Mouse (Mus musculus): ENCODE data around the gene Ctnnal1. TPM values are rescaled to one million over a fixed set of nuclear protein-coding genes. Genes with fewer than 3 reads are reported as not detected.
"Not testable (repeated sequence)": the region's sequence is repeated elsewhere in the genome, so short reads cannot be mapped to it uniquely, and the experiment has no call there.

The Ctnnal1 gene
- polyA plus RNA-seq, 1 experiment from 2014 or later = 25.1 TPM

DNA sequence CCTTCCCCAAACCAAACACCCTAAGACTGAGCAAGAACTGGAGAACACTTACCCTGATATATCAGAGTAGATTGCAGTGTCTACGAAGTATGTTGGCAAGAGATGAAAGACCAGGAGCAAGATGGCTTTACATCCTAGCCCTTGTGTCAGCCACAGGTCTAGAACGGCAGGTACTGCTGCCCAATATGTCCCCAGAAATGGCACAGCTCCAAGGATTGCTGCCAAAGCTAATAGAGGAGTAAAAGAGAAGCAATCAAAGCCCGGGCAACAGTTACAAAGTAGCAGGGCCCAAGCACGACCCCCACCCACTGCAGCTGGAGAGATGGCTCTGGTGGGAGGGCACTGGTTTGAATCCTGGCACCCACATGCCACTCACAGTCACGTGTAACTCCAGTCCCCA is 23.5 kb upstream of the Ctnnal1 start:
- 77% methylated on average over 5 of the region's 5 CpGs for WGBS
- ATAC-seq (ENCODE audit: low read depth) = no peak

GRCm38 (mm10) chr4:56886286-56886979 is 21.4 kb upstream of the Ctnnal1 start:
- H3K36me3 ChIP-seq = peaks cover 41% of the 10 kb centered on the region
- no peak overlapping the region for H3K9ac ChIP-seq
- no peak overlapping the region for H3K4me3 ChIP-seq
- no peak overlapping the region for H3K4me2 ChIP-seq
- no peaks in the 10 kb centered on the region for H3K4me1 ChIP-seq (replicated peaks)
- WGBS = 94% methylated on average over 6 of the region's 6 CpGs
- no peak for ATAC-seq (ENCODE audit: low read depth)
- no peaks in the 10 kb centered on the region for H3K9me3 ChIP-seq
- no peak overlapping the region for H3K27ac ChIP-seq (replicated peaks)
- no peaks in the 10 kb centered on the region for H3K27me3 ChIP-seq

More for the DNA sequence above, 23.5 kb upstream of the Ctnnal1 start:
- H3K4me3 ChIP-seq = no peak overlapping the region
- no peak overlapping the region for H3K27ac ChIP-seq (replicated peaks)
- peaks cover 41% of the 10 kb centered on the region for H3K36me3 ChIP-seq
- H3K9ac ChIP-seq = no peak overlapping the region
- H3K27me3 ChIP-seq = no peaks in the 10 kb centered on the region
- no peaks in the 10 kb centered on the region for H3K4me1 ChIP-seq (replicated peaks)
- no peak overlapping the region for H3K4me2 ChIP-seq
- H3K9me3 ChIP-seq = no peaks in the 10 kb centered on the region

DNA sequence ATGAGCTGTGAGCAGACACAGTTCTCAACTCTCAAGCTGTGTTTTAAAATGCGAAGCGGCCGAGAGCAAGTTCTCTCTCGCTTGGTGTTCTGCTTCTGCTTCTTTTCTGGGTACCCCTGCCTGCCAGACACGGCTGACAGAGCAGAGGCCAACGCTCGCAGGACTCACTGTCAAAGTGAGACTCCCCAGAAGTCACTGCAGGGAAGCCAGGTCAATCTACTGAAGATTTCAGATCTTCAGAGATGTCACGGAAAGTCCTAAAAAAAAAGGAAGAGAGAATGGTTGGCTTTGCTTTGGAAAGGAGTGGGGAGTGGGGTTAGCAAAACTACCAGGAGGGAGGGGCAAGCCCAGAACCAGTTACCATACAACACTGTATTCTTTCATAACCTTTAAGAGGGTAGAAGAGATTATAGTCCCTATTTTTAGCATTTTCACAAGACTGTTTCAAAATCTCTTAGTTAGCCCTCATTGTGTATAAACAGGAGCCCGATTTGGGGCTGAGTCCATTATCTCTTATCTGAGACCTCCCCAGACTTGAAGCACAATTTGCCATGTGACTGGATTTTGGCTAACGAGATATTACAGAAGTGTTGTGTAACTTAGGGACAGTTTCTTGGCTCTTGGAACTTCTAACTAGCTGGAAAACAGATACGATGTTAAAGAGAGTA is 15.2 kb upstream of the Ctnnal1 start:
- Histone ChIP-seq H3K4me1 (replicated peaks) (no peaks in the 10 kb centered on the region), H3K4me2 (no peak overlapping the region), H3K4me3 (no peak overlapping the region), H3K9ac (no peak overlapping the region), H3K9me3 (no peaks in the 10 kb centered on the region), H3K27me3 (no peaks in the 10 kb centered on the region), H3K27ac (replicated peaks) (no peak overlapping the region), H3K36me3 (peaks cover 27% of the 10 kb centered on the region)
- 93% methylated on average over 11 of the region's 11 CpGs for WGBS
- ATAC-seq (ENCODE audit: low read depth) = no peak

DNA sequence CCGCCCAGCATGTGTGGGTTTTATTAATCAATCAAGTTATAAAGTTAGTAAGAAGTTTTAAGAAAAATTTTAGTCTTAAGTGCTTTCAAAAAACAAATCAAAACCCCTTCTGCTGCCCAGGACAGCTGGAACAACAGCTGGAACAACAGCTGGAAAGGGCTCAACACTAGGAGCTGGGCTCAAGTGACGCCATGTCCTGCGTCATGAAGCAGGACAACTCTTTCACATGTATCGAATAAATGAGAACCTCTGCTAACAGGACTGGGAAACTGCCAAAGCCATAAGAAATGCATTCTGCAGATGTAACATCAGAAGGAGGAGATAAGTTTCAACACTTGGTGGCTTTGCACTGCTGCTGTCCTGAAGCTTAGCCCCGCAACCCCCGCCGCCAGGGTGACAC is 14.0 kb upstream of the Ctnnal1 start:
- Histone ChIP-seq H3K4me3 (no peak overlapping the region), H3K36me3 (peaks cover 25% of the 10 kb centered on the region), H3K27ac (replicated peaks) (no peak overlapping the region), H3K9me3 (no peaks in the 10 kb centered on the region), H3K4me1 (replicated peaks) (no peaks in the 10 kb centered on the region), H3K4me2 (no peak overlapping the region), H3K27me3 (no peaks in the 10 kb centered on the region), H3K9ac (no peak overlapping the region)
- ATAC-seq (ENCODE audit: low read depth) = no peak
- 95% methylated on average over 7 of the region's 7 CpGs for WGBS

DNA sequence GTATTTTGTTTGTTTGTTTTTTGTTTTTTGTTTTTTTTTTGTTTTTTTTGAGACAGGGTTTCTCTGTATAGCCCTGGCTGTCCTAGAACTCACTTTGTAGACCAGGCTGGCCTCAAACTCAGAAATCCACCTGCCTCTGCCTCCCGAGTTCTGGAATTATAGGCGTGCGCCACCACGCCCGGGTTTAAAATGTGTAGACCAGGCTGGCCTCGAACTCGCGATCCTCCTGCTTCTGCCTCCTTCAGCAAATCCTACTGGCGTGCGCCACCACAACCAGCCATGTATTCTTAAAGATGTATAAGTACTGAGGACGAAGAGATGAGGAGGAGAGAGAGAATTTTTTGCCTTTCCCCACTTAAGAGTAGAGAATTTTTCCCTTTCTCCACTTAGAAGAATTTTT is 5.6 kb upstream of the Ctnnal1 start:
- H3K4me2 ChIP-seq; H3K9me3 ChIP-seq; H3K9ac ChIP-seq; ATAC-seq (ENCODE audit: low read depth); H3K27me3 ChIP-seq; H3K27ac ChIP-seq (replicated peaks); H3K4me1 ChIP-seq (replicated peaks); H3K4me3 ChIP-seq: not testable (repeated sequence)
- WGBS = 95% methylated on average over 11 of the region's 11 CpGs
- peaks cover 18% of the 10 kb centered on the region; the same call in 1 of the 2 replicates for H3K36me3 ChIP-seq

GRCm38 (mm10) chr4:56867761-56868160 is 2.8 kb upstream of the Ctnnal1 start:
- WGBS = 72% methylated on average over 5 of the region's 5 CpGs
- no peaks in the 10 kb centered on the region for H3K9me3 ChIP-seq
- ATAC-seq (ENCODE audit: low read depth) = no peak
- peaks cover 16% of the 10 kb centered on the region for H3K4me1 ChIP-seq (replicated peaks)
- H3K27ac ChIP-seq (replicated peaks) = no peak overlapping the region
- H3K4me2 ChIP-seq = no peak overlapping the region
- H3K27me3 ChIP-seq = no peaks in the 10 kb centered on the region
- H3K36me3 ChIP-seq = 0 out of 2 replicates have a peak, but pooled peaks cover 4% of the 10 kb centered on the region
- 0 out of 2 replicates have a peak overlapping the region, but pooled peaks have one; percentile 12 for H3K9ac ChIP-seq
- H3K4me3 ChIP-seq = no peak overlapping the region

DNA sequence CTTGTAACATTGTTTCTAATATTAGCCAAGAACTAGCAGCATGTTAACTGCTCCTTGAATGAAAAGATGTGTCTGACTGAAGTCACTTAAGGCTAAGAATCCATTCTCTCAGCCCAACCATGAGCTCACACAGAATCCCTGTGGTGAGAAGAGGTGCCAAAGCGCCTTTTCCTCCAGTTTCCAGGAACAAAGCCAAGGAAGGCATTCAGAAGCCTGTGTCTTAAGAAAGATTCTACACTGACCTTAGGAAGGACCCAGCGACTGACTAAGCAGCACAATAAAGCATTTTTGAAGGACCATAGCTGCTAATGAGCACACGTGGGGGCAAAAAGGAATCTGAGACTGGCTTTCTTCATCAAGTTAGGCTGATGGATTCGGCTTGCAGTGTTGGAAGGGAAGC is 983 bp upstream of the Ctnnal1 start:
- Histone ChIP-seq H3K27ac (replicated peaks) (no peak overlapping the region), H3K9me3 (no peaks in the 10 kb centered on the region), H3K4me1 (replicated peaks) (peaks cover 18% of the 10 kb centered on the region), H3K9ac (no peak overlapping the region), H3K36me3 (no peaks in the 10 kb centered on the region), H3K4me3 (no peak overlapping the region), H3K4me2 (no peak overlapping the region), H3K27me3 (no peaks in the 10 kb centered on the region)
- 46% methylated on average over 4 of the region's 4 CpGs for WGBS
- ATAC-seq (ENCODE audit: low read depth) = no peak

GRCm38 (mm10) chr4:56864417-56865001 is 479 bp downstream of the Ctnnal1 start:
- no peaks in the 10 kb centered on the region for H3K27me3 ChIP-seq
- peak; percentile 84 for ATAC-seq (ENCODE audit: low read depth)
- H3K36me3 ChIP-seq = no peaks in the 10 kb centered on the region
- peak overlapping the region; percentile 84 for H3K4me2 ChIP-seq
- peak overlapping the region; percentile 84 for H3K9ac ChIP-seq
- H3K4me1 ChIP-seq (replicated peaks) = peaks cover 18% of the 10 kb centered on the region
- peak overlapping the region; percentile 79 for H3K4me3 ChIP-seq
- H3K27ac ChIP-seq (replicated peaks) = peak overlapping the region; percentile 83
- under 1% methylated on average over 49 of the region's 49 CpGs for WGBS
- no peaks in the 10 kb centered on the region for H3K9me3 ChIP-seq

GRCm38 (mm10) chr4:56864016-56864415 is 972 bp downstream of the Ctnnal1 start:
- no peaks in the 10 kb centered on the region for H3K36me3 ChIP-seq
- H3K27ac ChIP-seq (replicated peaks) = peak overlapping the region; percentile 83
- no peak for ATAC-seq (ENCODE audit: low read depth)

GRCm38 (mm10) chr4:56861551-56861950 is 3.4 kb downstream of the Ctnnal1 start:
- WGBS = 95% methylated on average over 4 of the region's 4 CpGs
- H3K4me3 ChIP-seq = no peak overlapping the region
- no peak for ATAC-seq (ENCODE audit: low read depth)
- no peak overlapping the region for H3K27ac ChIP-seq (replicated peaks)
- no peak overlapping the region for H3K9ac ChIP-seq
- peaks cover 24% of the 10 kb centered on the region for H3K4me1 ChIP-seq (replicated peaks)
- no peaks in the 10 kb centered on the region for H3K27me3 ChIP-seq
- no peaks in the 10 kb centered on the region for H3K36me3 ChIP-seq
- no peak overlapping the region for H3K4me2 ChIP-seq
- H3K9me3 ChIP-seq = no peaks in the 10 kb centered on the region

More at GRCm38 (mm10) chr4:56864016-56864415, 972 bp downstream of the Ctnnal1 start:
- Histone ChIP-seq H3K9me3 (no peaks in the 10 kb centered on the region), H3K4me2 (peak overlapping the region; percentile 84), H3K27me3 (no peaks in the 10 kb centered on the region), H3K4me1 (replicated peaks) (peaks cover 18% of the 10 kb centered on the region), H3K4me3 (peak overlapping the region; percentile 79), H3K9ac (peak overlapping the region; percentile 84)
- 47% methylated on average over 4 of the region's 4 CpGs for WGBS

DNA sequence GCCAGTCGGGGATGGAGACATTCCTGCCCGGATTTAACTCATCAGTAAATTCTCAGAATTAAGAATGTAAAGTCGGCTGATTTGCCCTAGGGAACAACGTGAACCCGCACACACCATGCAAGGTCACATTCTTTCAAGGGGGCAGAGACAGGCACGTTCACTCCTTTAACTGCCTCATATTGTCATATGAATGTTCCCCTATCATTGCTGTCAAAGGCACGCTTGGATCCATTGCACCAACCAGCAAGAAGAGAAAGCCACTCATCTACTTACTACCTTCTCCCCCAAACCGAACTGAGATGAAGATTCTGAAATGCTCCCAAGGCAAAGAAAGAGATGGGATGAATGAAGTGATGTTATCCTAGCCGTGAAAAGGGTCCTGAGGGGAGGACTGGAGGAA is 6.3 kb downstream of the Ctnnal1 start:
- no peak for ATAC-seq (ENCODE audit: low read depth)
- Histone ChIP-seq H3K4me3 (no peak overlapping the region), H3K9ac (no peak overlapping the region), H3K27ac (replicated peaks) (no peak overlapping the region), H3K4me1 (replicated peaks) (peaks cover 18% of the 10 kb centered on the region), H3K36me3 (no peaks in the 10 kb centered on the region), H3K4me2 (no peak overlapping the region), H3K27me3 (no peaks in the 10 kb centered on the region), H3K9me3 (no peaks in the 10 kb centered on the region)
- WGBS = 74% methylated on average over 9 of the region's 9 CpGs

DNA sequence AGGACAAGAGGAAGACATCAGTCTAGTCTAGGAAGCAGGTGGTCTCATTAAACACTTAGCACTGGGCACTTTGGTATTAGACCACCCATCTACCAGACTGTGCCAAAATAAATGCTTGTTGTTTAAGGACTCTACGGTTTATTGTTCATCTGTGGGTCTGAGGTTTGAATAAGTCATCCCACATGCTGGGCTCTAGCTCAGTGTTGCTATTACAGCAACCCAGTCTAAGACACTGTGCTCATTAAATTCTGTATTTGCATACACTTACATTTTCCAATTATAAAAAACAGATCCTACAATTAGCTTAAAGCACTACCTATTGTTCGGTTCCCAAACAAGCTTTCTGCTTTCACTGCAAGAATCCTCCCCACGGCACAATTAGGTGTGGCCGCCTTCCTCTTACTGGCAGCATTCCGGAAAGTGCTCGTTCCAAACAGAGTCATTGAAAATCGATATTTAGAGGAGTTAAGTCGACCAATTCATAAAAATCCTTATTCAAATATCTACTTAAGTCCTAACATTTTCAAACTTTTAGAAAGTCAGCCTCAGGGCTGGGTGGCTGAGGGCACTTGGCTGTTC is 8.5 kb downstream of the Ctnnal1 start:
- H3K4me1 ChIP-seq (replicated peaks) = peaks cover 7% of the 10 kb centered on the region; the same call in 1 of the 2 replicates
- ATAC-seq (ENCODE audit: low read depth) = peak; percentile 50; the same call in 1 of the 2 replicates
- 73% methylated on average over 8 of the region's 8 CpGs for WGBS

More for the DNA sequence above, 8.5 kb downstream of the Ctnnal1 start:
- Histone ChIP-seq H3K36me3 (no peaks in the 10 kb centered on the region), H3K4me2 (no peak overlapping the region), H3K27ac (replicated peaks) (no peak overlapping the region), H3K9me3 (no peaks in the 10 kb centered on the region), H3K27me3 (no peaks in the 10 kb centered on the region), H3K9ac (no peak overlapping the region), H3K4me3 (no peak overlapping the region)

All from neural tube, embryonic 13.5 days (tissue).